Mouse (Mus musculus) liver, embryonic 14.5 days (tissue): ENCODE data around the gene Megf11. TPM values are rescaled to one million over a fixed set of nuclear protein-coding genes. Genes with fewer than 3 reads are reported as not detected.

ENCODE experiments used
- ATAC-seq: fragments of 200-750 bp; cut with Nextera tagmentation; 2 replicates; pipeline ENCODE4 v1.8.0; 2017; ENCODE audit warnings: moderate number of reproducible peaks, mild to moderate bottlenecking, moderate library complexity; ENCODE audit not compliant: insufficient read depth
- DNase-seq, 3 experiments: peaks; one replicate each; pipeline ENCODE4 v3.0.0-alpha.2; 2012 to 2013; ENCODE audit warnings: low read depth in 3 of 3, low spot score in 3 of 3
- H3K27ac ChIP-seq: fragments of 300-500 bp; sonication (generic); 2 replicates; pipeline ENCODE4 v1.5.1; 2014; ENCODE audit warnings: moderate library complexity, mild to moderate bottlenecking, control low read depth, inconsistent platforms
- H3K27me3 ChIP-seq: fragments of 300-500 bp; sonication (generic); 2 replicates; pipeline ENCODE4 v1.6.1; 2014; ENCODE audit warnings: mild to moderate bottlenecking, low read length, moderate library complexity; ENCODE audit not compliant: control insufficient read depth, insufficient read depth
- H3K36me3 ChIP-seq: fragments of 300-500 bp; sonication (generic); replicated peaks from 2 replicates; pipeline ENCODE4 v1.6.1; 2014; ENCODE audit warnings: low read depth; ENCODE audit not compliant: control insufficient read depth, insufficient read depth
- H3K4me1 ChIP-seq, 2 experiments: fragments of 200-500 bp in 1 of 2; fragments of 300-500 bp in 1 of 2; sonication (generic) in 1 of 2; replicated peaks; 2 replicates each; pipeline ENCODE4 v1.6.1; 2012 to 2014; ENCODE audit warnings: antibody characterized with exemption in 1 of 2, inconsistent platforms in 1 of 2, low read length in 1 of 2; ENCODE audit not compliant: control insufficient read depth in 2 of 2, insufficient read depth in 2 of 2
- H3K4me2 ChIP-seq: fragments of 300-500 bp; sonication (generic); 2 replicates; pipeline ENCODE4 v1.6.1; 2014; ENCODE audit warnings: low read depth, mild to moderate bottlenecking, control low read depth, moderate library complexity
- H3K4me3 ChIP-seq, 2 experiments: fragments of 200-500 bp in 1 of 2; fragments of 300-500 bp in 1 of 2; sonication (generic) in 1 of 2; 2 replicates each; pipeline ENCODE4 v1.5.1; 2012 to 2014; ENCODE audit warnings: low read depth in 2 of 2, low read length in 2 of 2, mild to moderate bottlenecking in 2 of 2, control low read depth in 1 of 2, inconsistent platforms in 1 of 2, moderate library complexity in 1 of 2; ENCODE audit not compliant: insufficient read depth in 1 of 2
- H3K9ac ChIP-seq: fragments of 300-500 bp; sonication (generic); replicated peaks from 2 replicates; pipeline ENCODE4 v1.6.1; 2014; ENCODE audit warnings: mild to moderate bottlenecking, control low read depth, moderate library complexity
- H3K9me3 ChIP-seq: fragments of 300-500 bp; sonication (generic); 2 replicates; pipeline ENCODE4 v1.6.1; 2016; ENCODE audit warnings: low read length, mixed read lengths; ENCODE audit not compliant: control insufficient read depth
- CTCF ChIP-seq: IDR thresholded peaks from 2 replicates; pipeline ENCODE4 v1.5.1; 2016; ENCODE audit warnings: antibody characterized with exemption, low read depth, control low read depth
- EP300 ChIP-seq: IDR thresholded peaks from 2 replicates; pipeline ENCODE4 v1.6.1; 2016; ENCODE audit warnings: antibody characterized with exemption, low read depth
- WGBS: fragments of 180-500 bp; shearing (Covaris S2); extraction: QIAGEN DNeasy Blood & Tissue Kit; methylation state at CpG from one replicate; pipeline ENCODE4 v1.1.7; 2014; ENCODE audit not compliant: insufficient replicate concordance; 5-methylcytosine and 5-hydroxymethylcytosine counted together
- polyA plus RNA-seq, 2 experiments: library from polyadenylated mRNA; depleted of rRNA in 1 of 2; stranded (reverse) in 1 of 2; unstranded in 1 of 2; fragments of >200 nt; fragmentation: Nextera tagmentation in 1 of 2; extraction: Ambion mirVana in 1 of 2; gene quantifications; 2 replicates each; pipeline versions ENCODE4 v1.2.1 to v1.2.3; 2012 to 2014

Megf11 gene
- polyA plus RNA-seq, 2 experiments, result 0.18 to 0.28 TPM

DNA sequence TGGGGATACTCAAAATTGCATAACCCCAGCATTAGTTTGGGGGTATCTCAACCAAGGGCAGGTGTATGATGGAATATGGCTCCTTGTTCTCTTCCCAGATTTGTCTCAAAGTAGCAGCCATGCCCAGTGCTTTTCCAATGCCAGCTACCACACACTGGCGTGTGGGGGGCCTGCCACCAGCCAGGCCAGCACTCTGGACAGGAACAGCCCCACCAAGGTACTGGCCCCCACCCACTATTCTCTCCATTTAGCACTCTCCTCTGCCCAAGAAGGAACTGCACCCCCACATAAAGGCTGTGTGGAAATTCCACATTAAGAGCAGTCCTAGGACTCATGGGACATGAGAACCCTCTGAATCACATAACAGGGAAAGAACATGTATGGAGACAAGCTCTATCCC is 309.8 kb downstream of the Megf11 start:
- Histone ChIP-seq H3K27ac (no peak overlapping the region), H3K36me3 (no peaks in the 10 kb centered on the region), H3K27me3 (no peaks in the 10 kb centered on the region), H3K4me1 (peaks cover 0 to 3% of the 10 kb centered on the region in 2 experiments; a peak in 2 of 4 replicates), H3K9ac (no peak overlapping the region), H3K4me3 (no peak overlapping the region), H3K4me2 (no peak overlapping the region), H3K9me3 (no peaks in the 10 kb centered on the region)
- 55% methylated on average over 1 of the region's 1 CpGs for WGBS
- DNase-seq, result no peak
- TF ChIP-seq EP300, result no peak
- no peak for ATAC-seq

DNA sequence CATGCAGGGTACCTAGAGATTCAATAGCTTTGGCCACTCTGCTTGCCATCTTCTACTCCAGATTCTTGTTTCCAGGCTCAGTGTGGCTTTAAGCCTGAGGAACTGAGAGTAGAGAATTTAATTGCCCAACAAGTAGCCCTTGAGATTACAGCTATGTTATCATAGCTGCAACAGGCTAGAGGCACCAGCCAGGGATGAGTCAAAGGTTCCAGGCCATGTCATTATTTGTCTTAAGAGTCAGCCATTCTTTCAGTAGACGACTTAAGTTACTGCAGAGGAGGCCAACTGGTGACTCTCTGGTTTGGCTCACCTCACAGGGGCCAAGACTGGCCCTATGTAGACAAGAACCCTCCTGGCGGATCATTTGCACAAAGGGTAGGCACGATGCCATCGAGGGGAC is 311.0 kb downstream of the Megf11 start:
- ATAC-seq (no peak), DNase-seq (no peak)
- H3K27ac ChIP-seq, result no peak overlapping the region
- WGBS, result 72% methylated on average over 4 of the region's 4 CpGs
- TF ChIP-seq EP300 (no peak), CTCF (no peak)
- H3K4me1 ChIP-seq, result peaks cover 0 to 9% of the 10 kb centered on the region in 2 experiments; a peak in 2 of 4 replicates
- H3K9ac ChIP-seq, result no peak overlapping the region
- H3K4me3 ChIP-seq, result no peak overlapping the region
- H3K4me2 ChIP-seq, result no peak overlapping the region
- no peaks in the 10 kb centered on the region for H3K9me3 ChIP-seq
- H3K36me3 ChIP-seq, result no peaks in the 10 kb centered on the region
- no peaks in the 10 kb centered on the region for H3K27me3 ChIP-seq

DNA sequence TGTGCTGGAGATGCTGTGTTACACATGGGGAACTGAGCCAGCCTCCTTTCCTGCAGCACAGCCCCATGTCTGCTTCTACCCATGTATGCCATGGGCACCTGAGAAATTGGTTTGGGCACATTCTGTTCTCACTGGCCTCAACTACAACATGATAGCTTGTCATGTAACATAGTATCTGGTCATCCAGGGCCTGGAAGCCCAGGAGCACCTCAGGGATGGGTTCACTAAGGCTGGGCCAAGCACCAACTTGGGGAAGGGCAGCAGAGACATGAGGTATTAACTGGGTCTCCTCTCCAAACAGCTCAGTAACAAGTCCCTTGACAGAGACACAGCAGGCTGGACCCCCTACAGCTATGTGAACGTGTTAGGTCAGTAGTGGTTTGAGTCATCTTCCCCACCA is 311.6 kb downstream of the Megf11 start:
- H3K9ac ChIP-seq, result no peak overlapping the region
- ATAC-seq, result no peak
- DNase-seq, result no peak
- TF ChIP-seq EP300 (no peak), CTCF (no peak)
- WGBS, result 54% methylated on average over 1 of the region's 1 CpGs
- no peak overlapping the region for H3K4me2 ChIP-seq
- H3K9me3 ChIP-seq, result no peaks in the 10 kb centered on the region
- H3K36me3 ChIP-seq, result no peaks in the 10 kb centered on the region
- H3K4me3 ChIP-seq, result no peak overlapping the region
- no peaks in the 10 kb centered on the region for H3K27me3 ChIP-seq
- peaks cover 0 to 9% of the 10 kb centered on the region in 2 experiments; a peak in 2 of 4 replicates for H3K4me1 ChIP-seq
- no peak overlapping the region for H3K27ac ChIP-seq

DNA sequence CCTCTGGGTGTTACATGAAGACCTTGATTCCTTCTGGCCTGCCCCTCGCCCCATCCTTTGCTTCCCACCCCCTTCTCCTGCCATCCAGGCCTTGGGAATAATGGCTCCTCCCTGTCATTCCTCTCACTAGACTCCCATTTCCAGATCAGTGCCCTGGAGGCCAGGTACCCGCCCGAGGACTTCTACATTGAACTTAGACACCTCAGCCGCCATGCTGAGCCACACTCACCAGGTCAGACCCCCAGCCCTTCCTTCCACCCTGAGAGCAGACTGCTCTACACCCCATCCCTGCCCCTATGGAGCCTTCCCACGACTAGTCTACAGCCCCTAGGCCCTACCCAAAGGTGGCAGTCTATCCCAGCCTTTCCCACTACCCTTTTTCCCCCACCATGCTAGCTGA is 312.3 kb downstream of the Megf11 start:
- Histone ChIP-seq H3K9me3 (no peaks in the 10 kb centered on the region), H3K4me2 (no peak overlapping the region), H3K4me1 (peaks cover 0 to 12% of the 10 kb centered on the region in 2 experiments; a peak in 2 of 4 replicates), H3K27me3 (no peaks in the 10 kb centered on the region), H3K27ac (no peak overlapping the region), H3K4me3 (no peak overlapping the region), H3K9ac (no peak overlapping the region), H3K36me3 (no peaks in the 10 kb centered on the region)
- WGBS, result 57% methylated on average over 5 of the region's 5 CpGs
- no peak for ATAC-seq
- TF ChIP-seq EP300 (no peak), CTCF (no peak)
- DNase-seq, result no peak

DNA sequence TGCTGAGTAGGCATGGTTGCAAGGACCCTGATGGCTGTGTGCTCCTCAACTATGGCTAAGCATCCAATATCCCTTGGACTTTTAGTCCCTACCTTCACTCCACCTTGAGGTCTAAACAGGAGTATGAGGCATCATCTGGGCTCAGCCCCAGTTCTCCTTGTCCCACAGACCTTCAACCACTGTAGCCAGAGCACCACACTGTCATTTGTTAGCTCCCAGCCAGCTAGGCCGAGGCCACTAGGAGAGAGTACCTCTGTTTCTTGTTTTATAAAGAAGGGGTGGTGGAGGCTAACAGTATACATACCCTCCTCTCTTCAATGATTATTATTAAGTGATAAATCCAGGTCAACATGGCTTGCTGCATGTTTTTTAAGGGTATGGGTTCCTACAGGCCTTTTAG is 313.2 kb downstream of the Megf11 start:
- no peak overlapping the region for H3K27ac ChIP-seq
- no peaks in the 10 kb centered on the region for H3K36me3 ChIP-seq
- no peak for TF ChIP-seq CTCF
- TF ChIP-seq EP300, result no peak
- no peak overlapping the region for H3K4me3 ChIP-seq
- DNase-seq, result no peak
- no peak for ATAC-seq
- WGBS, result 88% methylated on average over 1 of the region's 1 CpGs
- no peak overlapping the region for H3K4me2 ChIP-seq
- H3K4me1 ChIP-seq, result peaks cover 0 to 12% of the 10 kb centered on the region in 2 experiments; a peak in 2 of 4 replicates
- no peaks in the 10 kb centered on the region for H3K9me3 ChIP-seq
- no peaks in the 10 kb centered on the region for H3K27me3 ChIP-seq
- no peak overlapping the region for H3K9ac ChIP-seq
